Mouse (Mus musculus) ES-E14 (cell line): ENCODE measurements around the gene Ism2.

Source experiments
- MAFK ChIP-seq: IDR thresholded peaks from 2 replicates; pipeline ENCODE4 v1.6.1; 2014; ENCODE audit warnings: mild to moderate bottlenecking, low read depth, low read length, inconsistent platforms; ENCODE audit not compliant: insufficient read depth
- ZC3H11A ChIP-seq: IDR thresholded peaks from 2 replicates; pipeline ENCODE4 v1.6.1; 2012; ENCODE audit warnings: low read depth, mild to moderate bottlenecking, inconsistent platforms, low read length, borderline replicate concordance

- TF ChIP-seq ZC3H11A (no peak; the same call in 1 of the 2 replicates), MAFK (no peak)
These were observed 31.8 kb downstream of the Ism2 start for GRCm38 (mm10) chr12:87267682-87268081.
